Mouse (Mus musculus) lung, postnatal 0 days (tissue): ENCODE measurements at regions not wholly inside any gene's neighbourhood (a gene's known extent, or its start where the extent isn't known, plus 50 kb on each side); places are given as distances from the start of the nearest gene placed in this dataset.

Source experiments
- ATAC-seq: fragments of 200-750 bp; cut with Nextera tagmentation; 2 replicates; pipeline ENCODE4 v1.8.0; 2017; ENCODE audit warnings: moderate library complexity
- DNase-seq: peaks from one replicate; pipeline ENCODE4 v3.0.0-alpha.2; 2016; ENCODE audit warnings: low spot score
- H3K27ac ChIP-seq: fragments of 300-500 bp; sonication (generic); 2 replicates; pipeline ENCODE4 v1.5.1; 2014; ENCODE audit warnings: antibody characterized with exemption, mild to moderate bottlenecking, low read length, mixed read lengths
- H3K27me3 ChIP-seq: fragments of 300-500 bp; sonication (generic); replicated peaks from 2 replicates; pipeline ENCODE4 v1.6.1; 2014; ENCODE audit warnings: low read length, mixed read lengths; ENCODE audit not compliant: insufficient read depth
- H3K36me3 ChIP-seq: fragments of 300-500 bp; sonication (generic); 2 replicates; pipeline ENCODE4 v1.6.1; 2014; ENCODE audit warnings: low read length, mixed read lengths; ENCODE audit not compliant: insufficient read depth
- H3K4me1 ChIP-seq: fragments of 300-500 bp; sonication (generic); 2 replicates; pipeline ENCODE4 v1.6.1; 2014; ENCODE audit warnings: antibody characterized with exemption, low read depth, low read length, mixed read lengths; ENCODE audit not compliant: insufficient read depth
- H3K4me2 ChIP-seq: fragments of 300-500 bp; sonication (generic); replicated peaks from 2 replicates; pipeline ENCODE4 v1.6.1; 2014; ENCODE audit warnings: low read depth, mild to moderate bottlenecking, low read length, moderate library complexity, mixed read lengths
- H3K4me3 ChIP-seq: fragments of 300-500 bp; sonication (generic); 2 replicates; pipeline ENCODE4 v1.5.1; 2014; ENCODE audit warnings: low read depth, low read length
- H3K9ac ChIP-seq: fragments of 300-500 bp; sonication (generic); replicated peaks from 2 replicates; pipeline ENCODE4 v1.6.1; 2014; ENCODE audit warnings: low read depth, mild to moderate bottlenecking
- H3K9me3 ChIP-seq: fragments of 300-500 bp; sonication (generic); 2 replicates; pipeline ENCODE4 v1.6.1; 2016; ENCODE audit warnings: low read length, mixed read lengths
- CTCF ChIP-seq: IDR thresholded peaks from 2 replicates; pipeline ENCODE4 v1.5.1; 2016; ENCODE audit warnings: antibody characterized with exemption, mild to moderate bottlenecking
- EP300 ChIP-seq: IDR thresholded peaks from 2 replicates; pipeline ENCODE4 v1.6.1; 2016; ENCODE audit warnings: antibody characterized with exemption, mild to moderate bottlenecking, control low read depth
- WGBS: fragments of 180-500 bp; shearing (Covaris S2); extraction: QIAGEN DNeasy Blood & Tissue Kit; methylation state at CpG from one replicate; pipeline ENCODE4 v1.1.7; 2014; 5-methylcytosine and 5-hydroxymethylcytosine counted together

DNA sequence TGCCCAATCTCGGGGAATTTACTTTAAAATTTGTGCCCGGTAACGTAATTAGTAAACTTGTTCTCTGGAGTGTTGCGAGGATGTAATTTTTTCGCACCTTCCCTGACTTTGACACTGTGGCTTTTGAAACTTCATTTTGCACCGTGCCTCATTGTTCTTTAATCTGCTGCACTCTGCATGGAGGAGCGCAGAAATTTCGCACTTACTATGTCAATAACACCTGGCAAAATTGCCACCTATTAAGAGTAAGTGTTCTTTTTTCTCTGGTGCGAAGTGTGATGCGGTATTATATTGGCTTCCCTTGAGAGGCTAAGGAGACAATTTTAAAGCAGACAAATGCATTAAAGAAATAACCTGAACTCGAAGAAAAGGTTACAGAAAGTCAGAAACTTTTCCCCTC is 454.7 kb downstream of the Vrk1 start:
- ATAC-seq (no peak), DNase-seq (no peak)
- Histone ChIP-seq H3K36me3 (no peaks in the 10 kb centered on the region), H3K9me3 (no peaks in the 10 kb centered on the region), H3K4me2 (no peak overlapping the region), H3K4me3 (no peak overlapping the region), H3K9ac (no peak overlapping the region), H3K4me1 (no peaks in the 10 kb centered on the region), H3K27me3 (no peaks in the 10 kb centered on the region), H3K27ac (no peak overlapping the region)
- 7% methylated on average over 11 of the region's 11 CpGs for WGBS
- no peak for TF ChIP-seq EP300
- no peak for TF ChIP-seq CTCF

DNA sequence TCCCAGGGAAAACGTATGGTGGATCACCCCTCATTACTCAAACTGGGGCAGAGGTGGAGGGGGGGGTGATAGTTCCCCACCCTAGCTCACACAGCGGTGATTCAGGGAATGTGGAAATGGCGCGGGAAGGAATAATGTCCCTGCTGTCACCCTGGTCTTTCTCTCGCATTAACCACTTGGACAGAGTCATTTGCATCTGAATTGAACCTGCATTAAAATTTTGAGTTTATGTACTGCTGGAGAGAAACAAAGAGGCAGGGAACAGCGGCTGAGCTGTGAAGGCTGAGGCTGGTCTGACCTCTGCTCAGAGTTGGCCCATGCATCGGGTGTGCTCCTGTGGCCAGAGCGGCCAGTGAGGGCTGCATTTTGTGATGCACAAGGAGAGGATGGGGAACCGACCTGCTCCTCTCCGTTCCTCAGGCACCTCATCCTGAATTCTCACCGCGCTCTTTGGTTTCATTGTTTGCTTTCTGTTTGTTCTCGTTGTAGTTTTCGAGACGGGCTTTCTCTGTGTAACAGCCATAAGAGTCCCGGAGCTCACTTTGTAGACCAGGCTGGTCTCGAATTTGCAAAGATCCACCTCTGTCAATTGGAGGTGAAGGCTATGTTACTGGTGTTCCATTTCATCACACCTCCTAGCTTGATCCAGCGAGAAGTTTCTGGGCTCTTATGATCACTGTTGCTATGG is 458.3 kb downstream of the Vrk1 start:
- no peaks in the 10 kb centered on the region for H3K27me3 ChIP-seq
- H3K27ac ChIP-seq: no peak overlapping the region
- DNase-seq (no peak), ATAC-seq (no peak)
- H3K4me2 ChIP-seq: no peak overlapping the region
- no peaks in the 10 kb centered on the region for H3K9me3 ChIP-seq
- WGBS: 49% methylated on average over 18 of the region's 18 CpGs
- no peak overlapping the region for H3K9ac ChIP-seq
- no peak overlapping the region for H3K4me3 ChIP-seq
- TF ChIP-seq CTCF: no peak
- TF ChIP-seq EP300: no peak
- no peaks in the 10 kb centered on the region for H3K36me3 ChIP-seq
- H3K4me1 ChIP-seq: no peaks in the 10 kb centered on the region

DNA sequence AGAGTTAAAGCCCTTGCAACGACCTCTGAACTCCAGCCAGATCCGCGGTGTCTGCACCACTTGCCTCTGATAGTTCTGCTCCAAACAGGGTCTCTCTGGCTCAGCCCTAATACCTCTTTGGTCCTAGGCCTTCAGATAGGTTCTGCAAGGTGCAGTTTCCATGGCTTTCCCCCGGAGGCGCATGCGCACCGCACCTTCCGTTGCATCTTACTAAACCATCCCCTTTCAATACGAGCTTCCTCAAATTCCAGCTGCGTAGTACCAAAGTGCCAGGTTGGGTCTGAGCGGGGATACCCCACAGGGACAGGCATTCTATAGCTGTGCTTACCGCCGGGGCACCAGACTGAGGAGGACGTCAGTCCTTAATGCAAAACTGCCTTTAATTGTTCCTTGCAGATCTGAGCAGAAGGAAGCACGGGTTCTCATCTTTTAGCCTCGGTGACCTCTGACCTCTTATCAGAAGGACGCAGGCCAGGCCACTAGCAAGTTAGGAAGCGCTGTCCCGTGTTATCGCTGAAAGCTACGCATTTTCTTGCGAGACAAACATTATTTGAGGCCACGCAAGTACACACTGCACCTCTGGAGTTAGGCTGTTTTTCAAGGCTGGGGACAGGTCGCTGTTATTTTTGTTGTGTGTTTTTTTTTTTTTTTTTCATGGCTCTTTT is 464.6 kb downstream of the Vrk1 start:
- Histone ChIP-seq H3K4me3 (no peak overlapping the region), H3K27ac (no peak overlapping the region), H3K36me3 (no peaks in the 10 kb centered on the region), H3K9ac (no peak overlapping the region), H3K4me2 (no peak overlapping the region), H3K9me3 (no peaks in the 10 kb centered on the region), H3K4me1 (no peaks in the 10 kb centered on the region), H3K27me3 (0 out of 2 replicates have a peak, but pooled peaks cover 7% of the 10 kb centered on the region)
- ATAC-seq: no peak
- WGBS: 10% methylated on average over 24 of the region's 24 CpGs
- TF ChIP-seq CTCF: no peak
- TF ChIP-seq EP300: no peak
- no peak for DNase-seq

DNA sequence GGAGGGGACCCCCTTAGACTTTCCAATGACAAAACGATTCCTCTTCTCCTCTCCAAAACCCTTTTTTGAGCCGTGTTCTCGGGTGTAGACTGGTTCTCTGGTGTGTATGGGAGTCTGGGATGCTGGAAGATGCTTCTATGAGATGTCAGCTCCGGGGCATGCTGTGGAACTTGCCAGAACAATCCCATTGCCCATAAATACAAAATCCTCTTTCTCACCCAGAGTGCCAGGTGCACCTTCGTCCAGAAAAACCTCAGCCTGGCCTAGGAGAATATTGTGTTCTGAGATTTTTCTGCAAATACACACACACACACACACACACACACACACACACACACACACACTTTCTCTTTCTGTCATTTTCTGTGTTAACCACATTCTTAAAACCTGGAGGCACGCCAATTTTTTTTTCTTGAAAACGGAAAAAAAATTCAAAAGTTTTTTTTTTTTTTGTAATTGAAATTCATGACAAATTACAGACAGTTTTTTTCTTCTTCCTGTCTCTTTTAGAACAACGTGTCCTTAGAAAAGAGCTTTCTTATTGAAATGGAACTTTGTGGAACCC is 465.5 kb downstream of the Vrk1 start:
- WGBS: 51% methylated on average over 8 of the region's 8 CpGs
- no peak for DNase-seq
- H3K4me3 ChIP-seq: no peak overlapping the region
- TF ChIP-seq CTCF: no peak
- no peak for TF ChIP-seq EP300
- ATAC-seq: no peak
- no peaks in the 10 kb centered on the region for H3K4me1 ChIP-seq
- H3K4me2 ChIP-seq: no peak overlapping the region
- no peak overlapping the region for H3K27ac ChIP-seq
- H3K36me3 ChIP-seq: no peaks in the 10 kb centered on the region
- no peaks in the 10 kb centered on the region for H3K9me3 ChIP-seq
- H3K27me3 ChIP-seq: peaks cover 10% of the 10 kb centered on the region
- no peak overlapping the region for H3K9ac ChIP-seq

GRCm38 (mm10) chr12:106477040-106477665 is 467.1 kb downstream of the Vrk1 start:
- H3K9ac ChIP-seq: no peak overlapping the region
- no peak overlapping the region for H3K4me2 ChIP-seq
- no peak for ATAC-seq
- H3K4me3 ChIP-seq: no peak overlapping the region
- 23% methylated on average over 8 of the region's 8 CpGs for WGBS
- no peak for DNase-seq
- no peaks in the 10 kb centered on the region for H3K36me3 ChIP-seq
- no peak overlapping the region for H3K27ac ChIP-seq
- no peaks in the 10 kb centered on the region for H3K4me1 ChIP-seq
- no peaks in the 10 kb centered on the region for H3K9me3 ChIP-seq
- H3K27me3 ChIP-seq: peaks cover 18% of the 10 kb centered on the region
- TF ChIP-seq EP300 (no peak), CTCF (no peak)

DNA sequence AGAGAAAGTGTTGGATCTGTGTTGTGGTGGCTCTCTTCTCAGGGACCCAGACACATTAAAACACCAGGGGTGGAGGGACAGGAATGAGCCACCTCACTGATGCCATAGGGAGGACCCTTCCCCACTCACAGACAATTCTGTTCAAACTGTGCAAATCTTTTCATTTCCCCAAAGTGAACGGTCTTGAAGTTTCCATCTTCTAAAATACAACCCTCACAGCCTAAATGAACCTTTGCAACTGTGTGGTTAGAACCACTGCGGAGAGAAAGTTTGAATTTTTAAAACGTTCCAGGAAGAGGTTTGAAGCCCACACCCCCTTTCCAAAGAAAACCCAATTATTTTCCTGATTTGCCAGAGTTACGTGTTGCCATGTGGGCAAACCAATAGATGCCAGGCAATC is 467.7 kb downstream of the Vrk1 start:
- no peak overlapping the region for H3K9ac ChIP-seq
- WGBS: 27% methylated on average over 4 of the region's 4 CpGs

More for the DNA sequence above, 467.7 kb downstream of the Vrk1 start:
- no peak for ATAC-seq
- Histone ChIP-seq H3K4me3 (no peak overlapping the region), H3K27me3 (peaks cover 18% of the 10 kb centered on the region), H3K36me3 (no peaks in the 10 kb centered on the region), H3K4me1 (no peaks in the 10 kb centered on the region), H3K27ac (no peak overlapping the region), H3K9me3 (no peaks in the 10 kb centered on the region), H3K4me2 (no peak overlapping the region)
- TF ChIP-seq EP300: no peak
- no peak for TF ChIP-seq CTCF
- no peak for DNase-seq
